Mouse (Mus musculus): ENCODE data around the gene Ptprd.

DNA sequence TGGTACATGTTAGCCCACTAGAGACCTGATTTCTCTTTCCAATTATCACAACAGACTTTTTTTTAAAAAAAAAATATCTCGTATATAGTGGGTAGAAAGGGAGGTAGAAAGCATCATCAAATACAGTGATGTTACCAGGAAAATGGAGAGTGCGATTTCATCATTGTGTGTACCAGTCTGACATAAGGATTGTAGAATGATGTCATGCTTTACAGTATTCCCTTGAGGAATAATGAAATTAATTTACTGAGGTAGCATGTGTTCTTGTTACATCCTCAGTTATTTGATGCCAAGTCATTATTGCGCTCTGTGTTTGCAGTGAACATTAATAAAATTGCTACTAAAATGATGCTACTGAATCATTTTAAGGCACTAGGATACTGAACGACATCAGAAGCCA, 884.6 kb downstream of the Ptprd start:
- no peak for TF ChIP-seq CTCF (IDR thresholded peaks at IDR 0.05; ENCODE audit: low read depth)
- TF ChIP-seq EP300 (optimal IDR thresholded peaks at IDR 0.05): no peak

All from stomach, postnatal 0 days (tissue).